Mouse (Mus musculus) heart, postnatal 0 days (tissue): ENCODE measurements around the gene Tekt1. TPM values are rescaled to one million over a fixed set of nuclear protein-coding genes. Genes with fewer than 3 reads are reported as not detected.
A peak's percentile ranks its signal among the peaks of the same experiment; 100 is the strongest.

ENCODE experiments used
- ATAC-seq: fragments of 200-750 bp; cut with Nextera tagmentation; 2 replicates; pipeline ENCODE4 v1.8.0; 2017; ENCODE audit warnings: low read depth, moderate number of reproducible peaks, moderate library complexity; ENCODE audit not compliant: insufficient read depth
- DNase-seq: peaks from one replicate; pipeline ENCODE4 v3.0.0-alpha.2; 2016; ENCODE audit warnings: low spot score
- H3K27ac ChIP-seq: fragments of 300-500 bp; sonication (generic); 2 replicates; pipeline ENCODE4 v1.5.1; 2014; ENCODE audit warnings: low read depth, mild to moderate bottlenecking
- H3K27me3 ChIP-seq: fragments of 300-500 bp; sonication (generic); 2 replicates; pipeline ENCODE4 v1.6.1; 2014; ENCODE audit warnings: low read length, mixed read lengths; ENCODE audit not compliant: control insufficient read depth, insufficient read depth
- H3K36me3 ChIP-seq: fragments of 300-500 bp; sonication (generic); replicated peaks from 2 replicates; pipeline ENCODE4 v1.6.1; 2014; ENCODE audit warnings: low read length, mixed read lengths; ENCODE audit not compliant: control insufficient read depth, insufficient read depth
- H3K4me1 ChIP-seq: fragments of 300-500 bp; sonication (generic); 2 replicates; pipeline ENCODE4 v1.6.1; 2014; ENCODE audit warnings: antibody characterized with exemption; ENCODE audit not compliant: control insufficient read depth, insufficient read depth
- H3K4me2 ChIP-seq: fragments of 300-500 bp; sonication (generic); 2 replicates; pipeline ENCODE4 v1.6.1; 2014; ENCODE audit warnings: low read depth, mild to moderate bottlenecking, low read length, moderate library complexity
- H3K4me3 ChIP-seq: fragments of 300-500 bp; sonication (generic); 2 replicates; pipeline ENCODE4 v1.5.1; 2014; ENCODE audit warnings: low read depth, low read length
- H3K9ac ChIP-seq: fragments of 300-500 bp; sonication (generic); replicated peaks from 2 replicates; pipeline ENCODE4 v1.6.1; 2014; ENCODE audit warnings: low read depth, low read length, mixed read lengths
- H3K9me3 ChIP-seq: fragments of 300-500 bp; sonication (generic); replicated peaks from 2 replicates; pipeline ENCODE4 v1.6.1; 2016; ENCODE audit warnings: low read length; ENCODE audit not compliant: control insufficient read depth
- CTCF ChIP-seq: IDR thresholded peaks from 2 replicates; pipeline ENCODE4 v1.5.1; 2016; ENCODE audit warnings: antibody characterized with exemption, control low read depth, low read depth
- EP300 ChIP-seq: IDR thresholded peaks from 2 replicates; pipeline ENCODE4 v1.6.1; 2016; ENCODE audit warnings: antibody characterized with exemption, low read depth
- WGBS: fragments of 180-500 bp; shearing (Covaris S2); extraction: QIAGEN DNeasy Blood & Tissue Kit; methylation state at CpG from one replicate; pipeline ENCODE4 v1.1.7; 2014; 5-methylcytosine and 5-hydroxymethylcytosine counted together
- polyA plus RNA-seq: library from polyadenylated mRNA; unstranded; fragments of >200 nt; fragmentation: Nextera tagmentation; extraction: Ambion mirVana; gene quantifications from 2 replicates; pipeline ENCODE4 v1.2.1, GENCODE M21; 2015
- total RNA-seq: library from RNA; depleted of rRNA; stranded (reverse); fragments of >200 nt; gene quantifications from 2 replicates; pipeline ENCODE4 v1.2.3, GENCODE M21; 2014; ENCODE audit warnings: low replicate concordance

Tekt1 gene
- total and polyA plus RNA-seq, 2 experiments from 2014 or later, result 0.19 TPM; not detected in 1

- Histone ChIP-seq H3K36me3 (peaks cover 35% of the 10 kb centered on the region), H3K4me2 (no peak overlapping the region), H3K27me3 (no peaks in the 10 kb centered on the region), H3K27ac (no peak overlapping the region), H3K9me3 (no peaks in the 10 kb centered on the region), H3K9ac (no peak overlapping the region), H3K4me3 (no peak overlapping the region), H3K4me1 (peaks cover 7% of the 10 kb centered on the region; the same call in 1 of the 2 replicates)
- TF ChIP-seq EP300, result no peak
- TF ChIP-seq CTCF, result no peak
- DNase-seq (no peak), ATAC-seq (no peak)
- 82% methylated on average over 7 of the region's 7 CpGs for WGBS
Observed at GRCm38 (mm10) chr11:72389407-72390142, 27.3 kb upstream of the Tekt1 start.

- H3K27me3 ChIP-seq, result no peaks in the 10 kb centered on the region
- no peaks in the 10 kb centered on the region for H3K9me3 ChIP-seq
- H3K27ac ChIP-seq, result no peak overlapping the region
- no peaks in the 10 kb centered on the region for H3K4me1 ChIP-seq
- no peak for ATAC-seq
- H3K36me3 ChIP-seq, result peaks cover 35% of the 10 kb centered on the region
- DNase-seq, result no peak
- 97% methylated on average over 6 of the region's 6 CpGs for WGBS
- H3K9ac ChIP-seq, result no peak overlapping the region
- no peak overlapping the region for H3K4me3 ChIP-seq
- no peak for TF ChIP-seq EP300
- no peak for TF ChIP-seq CTCF
- no peak overlapping the region for H3K4me2 ChIP-seq
Observed at GRCm38 (mm10) chr11:72388113-72388529, 25.9 kb upstream of the Tekt1 start.

GRCm38 (mm10) chr11:72379351-72379750 lies 17.1 kb upstream of the Tekt1 start:
- Histone ChIP-seq H3K9ac (no peak overlapping the region), H3K9me3 (no peaks in the 10 kb centered on the region), H3K36me3 (no peaks in the 10 kb centered on the region), H3K27ac (no peak overlapping the region), H3K27me3 (no peaks in the 10 kb centered on the region), H3K4me1 (no peaks in the 10 kb centered on the region), H3K4me2 (no peak overlapping the region), H3K4me3 (no peak overlapping the region)
- TF ChIP-seq CTCF (no peak), EP300 (no peak)
- 77% methylated on average over 4 of the region's 4 CpGs for WGBS
- ATAC-seq (no peak), DNase-seq (no peak)

GRCm38 (mm10) chr11:72378222-72378621 lies 16.0 kb upstream of the Tekt1 start:
- ATAC-seq, result no peak
- DNase-seq, result no peak
- no peak for TF ChIP-seq EP300
- TF ChIP-seq CTCF, result no peak
- H3K27ac ChIP-seq, result no peak overlapping the region
- H3K4me2 ChIP-seq, result no peak overlapping the region
- no peak overlapping the region for H3K4me3 ChIP-seq
- no peaks in the 10 kb centered on the region for H3K9me3 ChIP-seq
- whole genome bisulfite sequencing, result 60% methylated on average over 7 of the region's 7 CpGs
- no peak overlapping the region for H3K9ac ChIP-seq
- no peaks in the 10 kb centered on the region for H3K4me1 ChIP-seq
- H3K27me3 ChIP-seq, result no peaks in the 10 kb centered on the region
- no peaks in the 10 kb centered on the region for H3K36me3 ChIP-seq

- DNase-seq, result peak; percentile 28
- TF ChIP-seq CTCF (no peak), EP300 (no peak)
- no peak overlapping the region for H3K4me3 ChIP-seq
- H3K36me3 ChIP-seq, result no peaks in the 10 kb centered on the region
- no peak overlapping the region for H3K4me2 ChIP-seq
- H3K9me3 ChIP-seq, result no peaks in the 10 kb centered on the region
- no peaks in the 10 kb centered on the region for H3K4me1 ChIP-seq
- ATAC-seq, result no peak
- H3K27ac ChIP-seq, result no peak overlapping the region
- 75% methylated on average over 2 of the region's 2 CpGs for WGBS
- no peak overlapping the region for H3K9ac ChIP-seq
- no peaks in the 10 kb centered on the region for H3K27me3 ChIP-seq
Observed at GRCm38 (mm10) chr11:72376562-72376961, 14.3 kb upstream of the Tekt1 start.

- Histone ChIP-seq H3K4me1 (no peaks in the 10 kb centered on the region), H3K4me3 (no peak overlapping the region), H3K27me3 (no peaks in the 10 kb centered on the region), H3K9me3 (no peaks in the 10 kb centered on the region), H3K27ac (no peak overlapping the region), H3K4me2 (no peak overlapping the region), H3K9ac (no peak overlapping the region), H3K36me3 (no peaks in the 10 kb centered on the region)
- no peak for ATAC-seq
- WGBS, result 15% methylated on average over 12 of the region's 12 CpGs
- peak; percentile 27 for DNase-seq
- TF ChIP-seq EP300 (no peak), CTCF (peak; percentile 54)
Observed at GRCm38 (mm10) chr11:72369904-72370672, 7.8 kb upstream of the Tekt1 start.
